Mouse (Mus musculus) olfactory bulb, adult 2 months (tissue): ENCODE data around the gene Nepn.

Experiments used
- CTCF ChIP-seq: fragments of 200-500 bp; IDR thresholded peaks from 2 replicates; pipeline ENCODE4 v1.5.1; 2012; ENCODE audit warnings: low read depth, mild to moderate bottlenecking, low read length, moderate library complexity; ENCODE audit not compliant: insufficient read depth
- POLR2A ChIP-seq: fragments of 200-500 bp; IDR thresholded peaks from 2 replicates; pipeline ENCODE4 v1.6.1; 2012; ENCODE audit warnings: mild to moderate bottlenecking, low read depth, low read length, moderate library complexity; ENCODE audit not compliant: insufficient read depth

DNA sequence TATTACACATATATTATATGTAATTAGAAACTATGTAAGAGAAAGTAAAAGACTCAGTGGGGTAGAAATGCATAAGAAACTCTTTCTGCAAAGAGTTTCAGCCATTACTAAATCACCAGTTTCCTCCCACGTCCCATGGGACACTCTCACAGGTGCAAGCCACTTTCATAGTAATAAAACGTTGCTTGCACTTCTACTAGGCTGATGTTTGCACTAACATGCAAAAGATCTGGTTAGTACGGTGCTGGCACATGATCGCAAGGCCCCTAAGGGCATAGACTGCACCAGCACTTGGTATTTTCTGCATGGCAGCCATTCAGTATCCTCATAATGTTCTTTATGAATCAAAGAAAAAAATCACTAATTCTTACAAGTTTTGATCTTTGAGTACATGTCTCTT is 14.9 kb upstream of the Nepn start:
- TF ChIP-seq CTCF (no peak), POLR2A (no peak)
